Mouse (Mus musculus) E14TG2a.4 (cell line): ENCODE data around the gene Mybpc3.

Source experiments
- CTCF ChIP-seq: conservative IDR thresholded peaks from 2 replicates; pipeline ENCODE4 v1.5.1; 2014; ENCODE audit warnings: low read length
- POU5F1 ChIP-seq: IDR thresholded peaks from 2 replicates; pipeline ENCODE4 v1.6.1; 2014; ENCODE audit warnings: low read length, borderline replicate concordance

DNA sequence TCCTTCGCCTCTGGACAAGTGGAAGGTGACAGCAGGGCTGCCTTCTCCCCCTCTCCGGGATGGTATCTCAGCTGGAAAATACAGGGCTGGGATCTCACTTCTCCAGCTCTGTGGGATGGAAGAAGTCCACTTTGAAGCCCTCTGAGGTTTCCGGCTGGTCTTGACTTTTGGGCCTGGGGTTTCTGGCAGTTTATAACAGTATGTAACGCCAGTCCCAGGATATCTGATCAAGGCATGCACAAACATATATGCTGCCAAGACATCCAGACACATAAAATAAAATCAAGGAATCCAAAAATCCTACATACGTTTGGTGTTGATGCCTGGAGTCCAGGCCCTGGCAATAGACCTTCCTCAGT, 38.9 kb upstream of the Mybpc3 start:
- TF ChIP-seq CTCF: no peak
- no peak for TF ChIP-seq POU5F1
